Mouse (Mus musculus) inflammation-experienced regulatory T-cells (primary cell): Measurements from ENCODE around the gene Krtap24-1. TPM values are rescaled to one million over a fixed set of nuclear protein-coding genes. Genes with fewer than 3 reads are reported as not detected.

Source experiments
- polyA plus RNA-seq, 2 experiments: library from polyadenylated mRNA; unstranded; fragments of 100-300 nt; shearing (Covaris generic); gene quantifications; one replicate each; pipeline ENCODE4 v1.2.1; 2017

Krtap24-1 gene
- not detected for polyA plus RNA-seq

DNA sequence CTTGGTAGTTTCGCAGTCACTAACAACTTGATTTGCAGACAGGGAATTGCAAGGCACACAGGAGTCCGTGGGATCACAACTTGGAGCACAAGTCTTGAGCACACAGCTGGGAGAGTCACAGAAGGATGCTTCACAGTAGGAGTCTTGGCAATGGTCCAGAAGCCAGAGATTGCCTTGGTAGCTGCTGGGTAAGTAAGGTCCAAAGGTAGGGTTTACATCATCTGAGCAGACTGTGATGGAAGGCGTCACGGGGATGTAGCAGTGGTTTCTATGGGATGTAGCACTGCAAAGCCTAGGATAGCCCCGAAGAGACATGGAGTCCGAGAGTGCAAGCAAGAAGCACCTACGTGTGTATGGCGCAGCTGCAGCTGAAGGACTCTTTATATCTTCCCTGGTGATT lies at the start of gene Krtap24-1:
TSS of gene Krtap24-1 (minus strand) at position 358 of the 400 bp plus-strand sequence.

DNA sequence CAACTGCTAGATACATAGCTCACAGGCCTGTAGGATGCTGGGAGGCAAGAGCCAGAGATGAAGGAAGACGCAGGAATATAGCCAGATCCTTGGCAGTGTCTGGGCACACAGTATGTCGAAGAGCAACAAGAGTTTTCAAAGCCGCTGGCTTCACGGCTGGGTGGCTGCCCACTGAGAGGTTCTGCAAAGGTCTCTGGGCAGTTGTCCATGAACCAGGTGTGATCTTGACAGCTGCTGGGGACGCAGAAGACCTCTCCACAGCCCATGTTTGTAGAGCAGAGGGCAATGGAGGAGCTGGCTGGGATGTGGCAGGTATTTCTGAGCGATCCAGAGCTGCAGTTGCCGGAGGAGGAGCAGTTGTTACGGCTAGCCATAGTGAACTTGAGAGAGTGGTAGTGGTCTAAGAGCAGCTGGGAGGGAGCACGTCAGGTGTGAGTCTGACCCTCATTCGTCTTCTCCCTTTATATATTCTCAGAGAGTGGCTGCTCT lies 35.3 kb upstream of the Krtap24-1 start, which contains the start of gene Krtap26-1:
TSS of gene Krtap26-1 (minus strand) at position 439 of the 489 bp plus-strand sequence.

DNA sequence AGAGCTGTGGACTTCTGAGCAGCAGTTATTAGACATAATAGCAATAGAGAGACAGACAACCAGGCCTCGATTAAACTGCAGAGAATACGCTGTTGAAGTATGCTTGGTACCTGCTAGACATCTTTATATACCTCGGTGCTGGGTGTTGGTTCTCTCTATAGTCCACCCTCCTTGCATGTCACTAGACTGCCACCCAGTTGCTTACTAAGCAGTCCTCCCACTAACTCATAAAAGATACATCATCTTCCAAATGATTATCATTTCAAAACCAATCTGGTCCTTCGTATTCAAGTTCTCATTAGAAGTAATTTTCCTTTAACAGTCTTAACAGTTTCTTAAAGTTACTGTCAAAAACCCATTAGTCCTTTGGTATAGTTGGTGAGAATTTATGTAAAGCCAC lies 15.5 kb upstream of the Krtap24-1 start, which contains the start of gene 2310079G19Rik:
TSS of gene 2310079G19Rik (minus strand) at position 101 of the 400 bp plus-strand sequence.

DNA sequence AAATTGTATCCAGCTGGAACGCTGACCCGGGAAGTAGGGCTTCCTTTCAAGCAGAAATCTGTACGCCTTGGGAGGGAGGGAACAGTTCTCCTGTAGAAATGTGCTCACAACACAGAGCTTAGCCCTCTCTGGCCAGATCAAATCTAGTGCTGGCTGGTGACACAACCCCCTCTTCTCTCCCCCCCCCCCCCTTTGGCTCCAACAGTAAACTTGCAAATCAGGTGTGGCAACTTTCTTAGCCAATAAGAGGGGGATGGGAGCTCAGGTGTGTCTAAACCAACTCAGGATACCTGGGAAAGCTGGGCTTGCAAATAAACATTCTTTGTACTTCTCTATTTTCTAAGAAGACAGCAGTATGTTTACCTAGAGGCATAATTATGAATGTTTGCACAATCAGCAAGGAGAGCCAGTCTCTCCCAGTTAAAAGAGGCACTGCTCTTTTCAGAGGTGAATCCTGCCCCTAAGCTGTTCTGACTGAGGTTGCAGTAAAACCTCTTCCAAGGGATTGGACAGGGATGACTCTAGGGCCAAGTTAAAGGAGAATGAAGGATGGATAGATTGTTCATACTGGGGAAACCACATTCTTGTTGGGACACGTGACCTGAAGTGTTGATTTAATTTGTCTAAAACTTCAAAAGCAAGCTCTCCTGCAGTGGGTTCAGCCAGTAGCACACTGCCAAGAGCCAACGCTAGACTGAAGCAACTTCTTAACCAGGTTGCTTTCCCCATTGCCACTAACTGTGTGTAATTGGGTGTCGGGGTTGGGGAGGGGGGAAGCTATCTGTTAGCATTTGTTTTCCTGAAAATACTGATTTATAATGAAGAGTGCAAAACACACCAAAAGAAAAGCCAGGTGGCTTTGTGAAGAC lies 48.8 kb downstream of the Krtap24-1 start, which contains the start of gene Cldn8:
TSS of gene Cldn8 (minus strand) at position 139 of the 869 bp plus-strand sequence.

Other genes starting within 250 kb of the Krtap24-1 start
- not detected for gene Cldn17, start 105.3 kb downstream of the Krtap24-1 start, polyA plus RNA-seq
- under 1 TPM in 1 of 2 experiments, not detected in 1; 0.51 TPM for gene Cldn8, start 49.1 kb downstream of the Krtap24-1 start, polyA plus RNA-seq
- gene 2310079G19Rik, start 15.4 kb upstream of the Krtap24-1 start, polyA plus RNA-seq: not detected
- gene Krtap26-1, start 35.5 kb upstream of the Krtap24-1 start, polyA plus RNA-seq: under 1 TPM in 1 of 2 experiments, not detected in 1; 0.29 TPM
- gene Krtap27-1, start 59.4 kb upstream of the Krtap24-1 start, polyA plus RNA-seq: not detected
- not detected for gene 2310061N02Rik, start 95.7 kb upstream of the Krtap24-1 start, polyA plus RNA-seq
- gene Krtap13-1, start 116.6 kb upstream of the Krtap24-1 start, polyA plus RNA-seq: under 1 TPM in 1 of 2 experiments, not detected in 1; 0.51 TPM
- gene Krtap13, start 139.4 kb upstream of the Krtap24-1 start, polyA plus RNA-seq: not detected
- not detected for gene 2310034C09Rik, start 146.6 kb upstream of the Krtap24-1 start, polyA plus RNA-seq
- not detected for gene 2310057N15Rik, start 161.9 kb upstream of the Krtap24-1 start, polyA plus RNA-seq
- gene Gm5965, start 165.6 kb upstream of the Krtap24-1 start, polyA plus RNA-seq: not detected
- not detected for gene Gm20741, start 199.9 kb upstream of the Krtap24-1 start, polyA plus RNA-seq
- gene Krtap15, start 207.9 kb upstream of the Krtap24-1 start, polyA plus RNA-seq: not detected
- not detected for gene Krtap14, start 213.9 kb upstream of the Krtap24-1 start, polyA plus RNA-seq